Mouse (Mus musculus): ENCODE measurements at regions not wholly inside any gene's neighbourhood (a gene's known extent, or its start where the extent isn't known, plus 50 kb on each side); places are given as distances from the start of the nearest gene placed in this dataset.

DNA sequence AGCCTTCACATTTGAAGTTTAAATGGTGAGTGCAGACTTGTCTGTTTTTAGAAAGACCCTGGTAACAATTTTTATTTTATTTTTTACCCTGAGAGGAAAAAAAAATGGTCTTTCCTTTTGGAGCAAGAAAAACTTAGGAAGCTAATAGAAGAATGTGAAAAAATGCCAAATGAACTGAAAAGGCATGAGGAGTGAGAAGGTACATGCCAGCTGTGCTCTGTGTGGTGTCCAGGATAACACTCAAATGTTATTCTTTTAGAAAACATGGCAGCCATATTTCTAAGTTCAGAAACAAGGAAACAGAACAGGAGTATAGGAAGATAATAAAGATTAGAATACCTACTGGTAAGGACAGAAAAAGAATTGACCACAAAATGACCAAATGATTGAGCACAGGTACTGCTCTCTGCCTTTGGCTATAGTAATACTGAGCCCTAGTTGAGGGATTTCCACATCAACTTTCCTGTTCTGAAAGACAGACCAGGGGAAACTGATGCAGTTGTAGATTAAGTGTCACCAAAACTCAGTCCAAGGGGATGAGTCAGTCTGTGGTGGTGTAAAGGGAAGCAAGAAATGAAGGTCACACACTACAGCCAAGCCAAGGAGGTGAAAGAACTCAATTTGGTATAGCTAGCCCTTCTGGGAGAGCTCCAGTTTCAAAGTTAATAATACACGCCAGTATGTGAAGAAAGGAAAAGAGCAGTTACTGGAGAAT is 758.5 kb downstream of the Robo2 start:
- TF ChIP-seq CTCF (IDR thresholded peaks at IDR 0.05; ENCODE audit: low read depth, low read length) (no peak), POLR2A (IDR thresholded peaks at IDR 0.05; ENCODE audit: insufficient read depth, low read length) (no peak), EP300 (IDR thresholded peaks at IDR 0.05; ENCODE audit: insufficient read depth, low read depth, low read length) (no peak)

All from ES-Bruce4 (cell line).